Mouse (Mus musculus) MN1 (cell line): Measurements from ENCODE around the gene Apip.

Experiments used
- DNase-seq: peaks from one replicate; pipeline ENCODE4 v3.0.0-alpha.2; 2016; ENCODE audit warnings: low spot score

Apip gene

GRCm38 (mm10) chr2:103073219-103073982 lies at the start of gene Apip, which contains the start of gene Pdhx:
Gene Apip (plus strand): TSS chr2:103073675.
Gene Pdhx (minus strand): TSS chr2:103073513.
- DNase-seq, result peak; percentile 99

GRCm38 (mm10) chr2:103037831-103038230 lies 35.6 kb upstream of the Apip start:
- peak; percentile 17 for DNase-seq

GRCm38 (mm10) chr2:103040896-103041295 lies 32.6 kb upstream of the Apip start:
- no peak for DNase-seq

GRCm38 (mm10) chr2:103045286-103045685 lies 28.2 kb upstream of the Apip start:
- DNase-seq, result no peak

GRCm38 (mm10) chr2:103051937-103052893 lies 21.3 kb upstream of the Apip start:
- DNase-seq, result no peak

GRCm38 (mm10) chr2:103055820-103056219 lies 17.7 kb upstream of the Apip start:
- DNase-seq, result no peak

- no peak for DNase-seq
Observed at GRCm38 (mm10) chr2:103058266-103058665, 15.2 kb upstream of the Apip start.

GRCm38 (mm10) chr2:103062865-103063264 lies 10.6 kb upstream of the Apip start:
- peak; percentile 67 for DNase-seq

- no peak for DNase-seq
Observed at GRCm38 (mm10) chr2:103066683-103067551, 6.6 kb upstream of the Apip start.

- DNase-seq, result no peak
Observed at GRCm38 (mm10) chr2:103067552-103068207, 5.8 kb upstream of the Apip start.

- DNase-seq, result no peak
Observed at GRCm38 (mm10) chr2:103068602-103069001, 4.9 kb upstream of the Apip start.

- no peak for DNase-seq
Observed at GRCm38 (mm10) chr2:103069752-103070405, 3.6 kb upstream of the Apip start.

GRCm38 (mm10) chr2:103070586-103070985 lies 2.9 kb upstream of the Apip start:
- no peak for DNase-seq

GRCm38 (mm10) chr2:103081117-103081516 lies 7.6 kb downstream of the Apip start:
- no peak for DNase-seq

GRCm38 (mm10) chr2:103081706-103082105 lies 8.2 kb downstream of the Apip start:
- no peak for DNase-seq

- DNase-seq, result no peak
Observed at GRCm38 (mm10) chr2:103082853-103083252, 9.4 kb downstream of the Apip start.

GRCm38 (mm10) chr2:103084451-103084850 lies 11.0 kb downstream of the Apip start:
- DNase-seq, result peak; percentile 48

GRCm38 (mm10) chr2:103085633-103086032 lies 12.2 kb downstream of the Apip start:
- DNase-seq, result no peak

- DNase-seq, result peak; percentile 56
Observed at GRCm38 (mm10) chr2:103086432-103086831, 13.0 kb downstream of the Apip start.

GRCm38 (mm10) chr2:103088099-103088498 lies 14.6 kb downstream of the Apip start:
- no peak for DNase-seq

- no peak for DNase-seq
Observed at GRCm38 (mm10) chr2:103089521-103089920, 16.0 kb downstream of the Apip start.
